Mouse (Mus musculus): ENCODE measurements at regions not wholly inside any gene's neighbourhood (a gene's known extent, or its start where the extent isn't known, plus 50 kb on each side); places are given as distances from the start of the nearest gene placed in this dataset.
A peak's percentile ranks its signal among the peaks of the same experiment; 100 is the strongest.

DNA sequence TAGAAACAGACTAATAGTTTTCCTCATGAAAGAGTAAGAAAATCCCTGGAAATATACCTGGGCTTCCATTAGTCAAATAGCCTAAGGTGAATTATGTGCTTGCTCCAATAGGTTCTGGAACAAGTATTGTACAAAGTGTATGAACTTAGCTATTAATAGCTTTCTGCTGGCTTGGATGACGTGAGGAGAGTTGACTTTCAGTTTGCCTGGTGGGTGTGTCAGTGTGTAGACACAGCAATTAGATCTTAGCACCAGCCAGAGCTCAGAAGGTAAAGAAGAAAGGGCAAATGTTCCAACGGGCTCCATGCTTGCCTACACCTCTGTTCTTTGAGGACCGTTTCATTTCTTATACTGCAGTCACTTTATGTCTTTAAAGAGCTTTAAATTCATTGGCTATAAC lies 654.8 kb upstream of the Mef2c start:
- no peak for ATAC-seq (ENCODE audit: insufficient number of reproducible peaks, low FRiP score, low TSS enrichment)

DNA sequence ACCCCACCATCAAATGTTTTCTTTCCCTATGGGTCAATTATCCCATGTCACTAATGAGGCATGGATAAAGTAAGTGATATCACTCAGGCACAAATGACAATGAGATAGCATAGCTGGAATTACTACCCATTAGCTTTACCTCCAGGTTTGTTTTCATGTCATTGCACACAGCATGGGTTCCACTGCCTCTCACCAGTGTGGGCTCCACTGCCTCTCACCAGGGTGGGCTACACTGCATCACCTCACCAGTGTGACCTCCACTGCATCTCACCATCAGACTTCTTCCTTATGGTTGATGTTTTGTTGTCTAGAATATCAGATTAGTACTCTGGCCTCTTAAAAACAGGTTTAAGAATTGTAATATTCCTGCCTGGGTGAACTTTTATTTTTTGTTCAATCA lies 634.0 kb upstream of the Mef2c start:
- ATAC-seq (ENCODE audit: insufficient number of reproducible peaks, low FRiP score, low TSS enrichment) = no peak

DNA sequence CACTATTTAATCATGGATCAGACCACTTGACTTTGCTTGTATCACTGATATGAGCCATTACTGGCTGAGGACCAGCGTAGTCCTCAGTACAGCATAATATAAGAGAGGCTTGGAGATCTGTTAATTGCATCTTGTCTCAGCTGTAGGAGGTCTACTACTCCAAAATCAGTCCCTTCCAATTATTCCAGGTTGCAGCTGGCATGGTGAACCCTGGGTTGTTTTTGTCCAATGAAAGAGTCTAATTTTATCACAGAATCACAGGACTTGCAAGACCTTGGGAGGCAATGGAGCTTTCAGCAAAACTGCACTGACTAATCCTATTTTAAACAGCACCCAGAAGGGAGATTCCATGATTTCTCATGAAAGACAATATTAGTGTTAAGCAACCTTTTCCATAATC lies 629.7 kb upstream of the Mef2c start:
- no peak for ATAC-seq (ENCODE audit: insufficient number of reproducible peaks, low FRiP score, low TSS enrichment)

DNA sequence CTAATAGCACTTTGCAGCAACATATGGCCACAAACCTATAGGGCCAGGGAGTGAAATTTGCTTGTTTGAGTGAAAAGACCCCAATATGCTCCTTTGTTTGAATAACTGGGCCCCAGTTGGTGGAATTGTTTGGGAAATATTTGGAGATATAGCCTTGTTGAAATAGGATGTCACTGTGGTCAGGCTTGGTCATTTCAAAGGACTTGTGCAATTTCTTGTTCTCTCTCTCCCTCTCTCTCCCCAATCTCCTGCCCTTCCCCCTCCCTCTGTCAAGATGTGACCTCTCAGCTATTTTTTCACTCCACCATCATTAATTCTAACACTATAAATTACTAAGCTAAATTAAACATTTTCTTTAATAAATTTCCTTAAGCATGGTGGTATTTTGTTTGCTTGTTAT lies 620.5 kb upstream of the Mef2c start:
- ATAC-seq (ENCODE audit: insufficient number of reproducible peaks, low FRiP score, low TSS enrichment) = no peak

DNA sequence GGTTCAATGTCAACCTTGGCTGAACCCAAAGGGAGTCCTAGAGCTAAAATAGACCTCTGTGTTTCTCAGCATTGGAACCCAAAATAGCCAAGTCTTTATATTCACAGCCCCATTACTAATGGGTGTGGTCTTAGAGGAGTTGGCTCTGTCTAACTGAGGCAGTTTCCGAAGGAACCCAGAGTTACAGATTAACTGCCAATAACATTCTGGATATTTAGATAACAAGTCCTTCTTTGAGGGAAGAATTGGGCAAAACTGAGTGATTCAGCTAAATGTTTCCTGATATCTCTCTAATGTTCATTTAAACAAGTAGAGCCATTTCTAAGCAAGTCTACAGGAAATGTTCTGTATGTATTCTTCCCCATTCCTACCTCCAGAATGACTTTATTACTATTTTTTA lies 615.1 kb upstream of the Mef2c start:
- ATAC-seq (ENCODE audit: insufficient number of reproducible peaks, low FRiP score, low TSS enrichment) = no peak

DNA sequence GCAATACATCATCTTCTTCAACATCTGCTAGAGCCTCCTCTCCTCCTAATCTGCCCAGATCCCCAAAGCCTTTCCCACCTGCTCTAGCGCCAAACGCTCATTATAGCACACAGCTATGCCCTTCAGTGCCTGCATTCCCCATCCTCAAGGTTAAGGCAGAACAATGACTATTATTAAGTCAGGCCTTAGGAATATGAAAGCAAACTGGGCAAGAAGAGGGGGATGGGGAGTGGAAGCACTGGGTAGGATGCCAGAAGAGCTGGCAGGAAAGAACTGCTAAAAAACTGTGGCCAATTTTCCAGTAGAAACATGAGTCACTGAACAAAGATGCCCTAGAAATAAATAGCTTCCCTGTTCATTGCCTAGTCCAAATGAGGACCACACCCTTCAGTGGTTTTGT lies 611.1 kb upstream of the Mef2c start:
- peak; percentile 20; the same call in 1 of the 2 replicates for ATAC-seq (ENCODE audit: insufficient number of reproducible peaks, low FRiP score, low TSS enrichment)

DNA sequence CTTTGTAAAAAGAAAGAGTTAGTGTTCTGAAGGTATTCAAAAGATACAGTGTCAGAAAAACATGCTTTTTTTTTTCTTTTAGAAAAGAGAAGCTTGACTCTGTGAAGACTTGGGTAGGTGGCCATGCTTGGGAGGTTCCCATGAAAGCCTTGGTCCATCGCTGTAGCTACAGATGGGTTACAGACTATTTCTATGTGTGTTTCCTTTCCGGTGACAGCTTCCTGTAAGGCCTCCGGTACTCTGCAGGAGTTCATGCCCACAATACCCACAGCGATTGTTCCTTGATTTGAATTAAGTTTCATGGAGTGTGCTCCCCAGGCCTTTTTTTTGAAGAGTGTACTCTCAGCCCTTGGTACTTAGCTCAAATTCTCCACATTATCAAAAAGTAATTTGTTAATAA lies 604.1 kb upstream of the Mef2c start:
- ATAC-seq (ENCODE audit: insufficient number of reproducible peaks, low FRiP score, low TSS enrichment) = no peak

DNA sequence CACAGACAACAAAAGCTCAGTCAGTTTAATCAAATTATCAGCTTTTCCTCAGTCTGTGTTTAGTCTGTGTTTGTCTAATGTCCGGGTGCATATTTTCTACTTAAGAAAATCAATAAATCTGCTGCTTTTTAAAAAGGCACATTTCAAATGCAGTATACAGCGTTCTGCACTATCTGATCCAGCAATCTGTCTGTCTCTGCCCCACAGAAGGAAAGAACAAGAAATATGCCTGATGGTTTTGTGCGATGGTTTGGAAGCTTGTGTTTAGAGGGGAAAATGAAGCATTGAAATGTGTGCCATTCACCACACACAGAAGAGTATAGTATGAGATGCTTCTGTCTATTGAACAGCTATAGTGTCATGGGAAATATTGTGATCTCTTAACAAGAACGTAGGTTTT lies 601.7 kb upstream of the Mef2c start:
- ATAC-seq (ENCODE audit: insufficient number of reproducible peaks, low FRiP score, low TSS enrichment) = no peak

DNA sequence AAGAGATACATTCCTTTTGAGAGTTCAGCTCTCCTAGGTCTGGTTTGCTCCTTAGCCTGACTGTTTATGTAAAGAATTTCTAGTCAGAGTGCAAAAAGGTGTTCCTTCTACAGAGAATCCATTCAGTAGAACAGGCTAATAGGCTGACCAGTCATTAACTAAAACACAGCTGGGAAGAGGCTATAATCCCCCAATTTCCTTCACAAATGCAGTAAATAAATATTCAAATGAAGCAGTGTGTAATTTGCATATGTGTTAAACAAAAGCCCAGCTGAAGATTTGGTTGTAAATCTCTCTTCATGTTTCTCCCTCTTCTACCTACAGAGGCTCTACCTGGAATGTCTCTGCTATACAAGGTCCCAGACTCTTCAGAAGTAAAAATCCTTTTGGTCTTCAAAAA lies 600.2 kb upstream of the Mef2c start:
- no peak for ATAC-seq (ENCODE audit: insufficient number of reproducible peaks, low FRiP score, low TSS enrichment)

DNA sequence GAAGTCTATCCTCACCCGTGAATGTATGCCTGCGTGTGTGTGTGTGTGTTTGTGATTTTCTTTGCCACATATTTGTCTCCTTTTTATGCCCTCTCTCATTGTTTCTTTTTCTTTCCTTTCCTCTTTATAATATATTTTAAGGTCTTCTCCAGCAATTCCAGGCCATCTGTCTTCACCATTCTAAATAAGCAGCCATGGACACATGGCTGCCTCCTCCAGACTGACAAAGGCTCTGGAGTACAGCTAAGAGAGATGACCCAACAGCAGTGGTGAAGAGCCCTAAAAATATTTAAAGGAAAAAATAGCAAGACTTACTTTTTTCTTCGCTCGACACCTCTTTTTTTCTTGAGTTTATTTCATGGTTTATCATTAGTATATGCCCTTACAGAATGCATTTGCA lies 596.1 kb upstream of the Mef2c start:
- ATAC-seq (ENCODE audit: insufficient number of reproducible peaks, low FRiP score, low TSS enrichment) = no peak

DNA sequence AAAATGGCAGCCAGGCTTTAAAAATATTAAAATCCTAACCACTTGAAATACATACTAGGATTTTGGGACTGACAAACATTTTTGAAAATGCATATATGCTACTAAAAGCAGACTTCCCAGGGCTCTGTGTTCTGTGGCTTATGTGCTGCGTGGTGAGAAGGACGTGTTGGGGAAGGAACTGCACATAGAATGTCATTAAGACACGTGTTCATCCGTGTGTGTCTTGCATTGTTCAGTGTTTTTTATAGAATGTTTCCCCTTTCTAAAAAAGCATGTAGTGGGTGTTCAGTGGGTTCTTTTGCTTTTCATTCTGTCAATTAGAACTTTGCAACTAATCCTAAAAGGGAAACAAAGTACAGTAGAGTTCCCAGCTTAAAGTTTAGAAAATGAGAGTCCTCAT lies 594.7 kb upstream of the Mef2c start:
- ATAC-seq (ENCODE audit: insufficient number of reproducible peaks, low FRiP score, low TSS enrichment) = no peak

DNA sequence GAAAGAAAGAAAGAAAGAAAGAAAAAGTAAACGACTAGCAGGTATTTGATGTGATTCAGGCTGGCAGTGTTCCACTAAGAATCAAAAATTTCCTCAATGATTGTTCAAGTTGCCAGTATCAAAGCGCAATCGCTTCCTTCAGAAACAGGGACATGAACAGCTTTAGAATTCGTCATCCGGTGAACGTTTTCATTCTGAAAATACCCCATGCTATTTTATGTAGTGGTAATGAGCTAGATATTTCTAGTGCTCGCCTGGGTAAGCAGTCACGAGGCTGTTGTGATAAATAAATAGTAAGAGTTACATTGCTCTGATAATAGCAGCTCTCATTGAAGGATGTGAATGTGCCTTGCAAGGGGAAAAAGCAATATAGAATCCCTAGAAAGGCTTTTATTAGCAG lies 591.0 kb upstream of the Mef2c start:
- no peak for ATAC-seq (ENCODE audit: insufficient number of reproducible peaks, low FRiP score, low TSS enrichment)

DNA sequence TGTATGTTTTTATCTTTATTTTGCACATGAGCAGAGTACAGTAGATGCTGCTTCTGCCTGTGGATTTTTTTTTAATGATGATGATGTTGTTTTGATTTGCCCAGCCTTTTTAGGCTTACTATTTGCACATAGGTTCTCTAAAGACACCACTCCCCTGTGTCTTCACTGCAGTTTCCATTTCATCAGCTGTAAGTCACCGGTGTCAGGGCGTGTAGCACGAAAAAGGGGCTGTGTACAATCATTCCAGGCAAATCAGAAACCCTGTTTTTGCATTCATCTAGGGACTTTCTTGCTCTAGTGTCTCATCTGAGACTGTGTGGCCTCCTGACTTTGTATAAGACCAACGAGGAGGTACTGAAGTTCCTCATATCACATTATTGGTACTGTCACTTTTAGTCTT lies 588.6 kb upstream of the Mef2c start:
- ATAC-seq (ENCODE audit: insufficient number of reproducible peaks, low FRiP score, low TSS enrichment) = no peak

DNA sequence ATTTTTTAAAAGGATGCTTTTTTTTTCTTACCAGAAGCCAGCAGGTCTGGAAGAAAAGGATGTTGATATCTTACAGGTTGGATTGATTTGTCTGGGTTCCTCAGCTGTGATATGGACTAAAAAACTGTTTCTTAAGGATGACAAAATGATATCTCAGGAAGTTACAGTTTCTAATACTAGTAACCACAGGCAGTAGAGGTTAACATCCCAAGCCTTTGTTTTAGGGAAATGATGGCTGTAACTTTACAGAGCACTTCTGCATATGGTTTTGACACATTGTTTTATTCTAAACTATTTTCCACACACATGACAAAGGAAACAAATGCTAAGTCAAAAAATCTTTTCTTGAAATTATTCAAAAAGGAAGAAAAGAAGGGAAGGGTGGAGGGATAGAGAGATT lies 573.8 kb upstream of the Mef2c start:
- ATAC-seq (ENCODE audit: insufficient number of reproducible peaks, low FRiP score, low TSS enrichment) = no peak

DNA sequence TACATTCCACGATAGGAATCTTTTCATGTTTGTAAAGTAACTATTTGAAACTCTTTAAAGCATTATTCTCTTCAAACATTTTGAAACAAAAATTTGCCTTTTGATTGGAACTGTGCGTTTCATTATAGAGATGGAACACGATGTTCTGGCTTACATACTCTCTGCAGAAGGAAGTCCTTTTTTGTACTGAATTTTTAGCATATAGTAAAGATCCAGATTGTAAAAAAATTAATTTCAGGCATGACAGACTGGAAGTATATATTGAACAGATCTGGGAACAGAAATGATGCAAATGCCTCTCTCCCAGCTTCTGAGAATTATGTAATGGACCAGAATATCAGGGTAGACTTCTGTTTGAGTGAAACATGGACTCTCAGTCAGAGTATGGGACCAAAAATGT lies 566.0 kb upstream of the Mef2c start:
- ATAC-seq (ENCODE audit: insufficient number of reproducible peaks, low FRiP score, low TSS enrichment) = no peak

DNA sequence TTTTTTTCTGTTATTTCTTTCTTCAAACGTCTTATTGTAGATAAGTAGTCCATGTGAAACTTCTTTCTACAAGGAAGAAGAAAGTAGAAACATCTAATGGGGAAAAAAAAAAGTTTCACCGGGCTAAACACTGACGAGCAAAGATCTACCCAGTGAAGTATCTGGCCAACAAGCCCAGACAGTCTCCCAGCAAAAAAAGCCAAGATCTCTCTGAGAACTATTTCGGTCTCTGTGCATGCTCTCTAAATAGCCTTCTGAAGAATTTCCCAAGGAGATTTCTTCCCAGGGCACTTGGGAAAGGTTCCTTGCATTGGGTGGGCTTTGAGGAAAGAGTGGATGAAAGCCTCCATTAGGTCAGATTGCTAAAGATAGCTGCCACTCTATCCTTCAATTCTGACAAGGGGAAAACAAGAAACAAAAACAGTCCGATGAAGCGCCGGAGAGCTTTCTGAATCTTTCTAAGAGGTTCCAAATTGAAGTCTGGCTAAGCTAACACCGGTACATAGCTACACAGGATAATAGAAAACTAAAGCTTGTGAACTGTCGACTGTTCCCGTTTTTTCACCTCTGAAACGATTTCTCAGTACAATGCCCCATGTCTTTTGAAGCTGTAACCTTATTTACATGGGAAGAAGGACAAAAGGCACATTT lies 561.0 kb upstream of the Mef2c start:
- ATAC-seq (ENCODE audit: insufficient number of reproducible peaks, low FRiP score, low TSS enrichment) = no peak

DNA sequence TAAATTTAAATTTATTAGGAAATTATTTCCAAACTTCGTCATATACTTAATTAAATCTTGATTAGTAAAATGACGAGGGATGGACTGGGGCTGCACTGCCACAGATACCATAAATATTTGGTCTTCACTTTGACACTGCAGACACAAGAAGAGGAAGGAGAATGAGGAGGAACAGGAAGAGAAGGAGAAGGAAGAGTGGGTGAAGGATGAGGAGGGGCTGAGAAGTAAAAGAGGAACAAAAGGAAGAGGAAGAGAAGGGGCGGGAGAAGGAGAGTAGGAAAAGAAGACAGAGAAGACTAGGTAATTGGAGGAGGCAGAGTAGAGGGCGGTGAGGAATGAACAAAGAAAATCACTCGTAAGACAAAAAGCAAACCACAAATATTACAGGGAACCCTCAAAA lies 556.9 kb upstream of the Mef2c start:
- no peak for ATAC-seq (ENCODE audit: insufficient number of reproducible peaks, low FRiP score, low TSS enrichment)

DNA sequence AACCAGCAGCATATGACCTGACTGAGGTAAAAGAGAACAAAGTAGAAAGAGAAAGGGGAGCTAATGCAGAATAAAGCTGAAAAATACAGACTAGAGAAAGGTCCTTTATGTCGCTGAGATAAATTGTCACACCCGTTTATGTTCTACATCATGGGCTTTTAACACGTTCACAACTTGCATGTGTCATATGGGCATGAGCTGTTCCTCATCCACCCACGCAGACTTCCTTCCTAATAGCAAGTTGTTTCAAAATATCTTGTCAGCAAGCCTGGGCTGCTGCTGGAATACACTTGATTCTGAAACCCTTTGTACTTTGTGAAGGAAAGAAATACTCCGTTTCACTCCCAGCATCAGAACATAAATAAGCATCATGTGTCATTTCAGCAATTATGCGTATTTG lies 554.3 kb upstream of the Mef2c start:
- ATAC-seq (ENCODE audit: insufficient number of reproducible peaks, low FRiP score, low TSS enrichment) = no peak

DNA sequence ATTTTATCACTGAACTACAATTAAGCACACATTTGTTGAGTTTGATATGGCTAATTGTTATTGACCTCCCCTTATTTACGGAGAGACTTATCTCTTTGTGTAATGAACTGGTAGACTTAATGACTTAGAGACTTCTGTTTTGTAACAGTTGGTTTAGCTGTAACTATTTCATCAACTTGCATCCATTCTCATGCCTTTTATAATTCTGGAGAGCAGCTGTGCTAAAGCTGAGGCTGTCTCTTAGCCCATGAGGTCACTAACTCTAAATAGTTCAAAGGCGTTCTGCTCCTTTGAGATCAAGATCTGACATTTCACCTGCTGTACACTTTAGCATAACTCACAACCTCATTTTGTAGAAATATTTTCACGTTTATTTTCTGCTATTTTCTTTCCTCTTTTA lies 541.5 kb upstream of the Mef2c start:
- ATAC-seq (ENCODE audit: insufficient number of reproducible peaks, low FRiP score, low TSS enrichment) = no peak

DNA sequence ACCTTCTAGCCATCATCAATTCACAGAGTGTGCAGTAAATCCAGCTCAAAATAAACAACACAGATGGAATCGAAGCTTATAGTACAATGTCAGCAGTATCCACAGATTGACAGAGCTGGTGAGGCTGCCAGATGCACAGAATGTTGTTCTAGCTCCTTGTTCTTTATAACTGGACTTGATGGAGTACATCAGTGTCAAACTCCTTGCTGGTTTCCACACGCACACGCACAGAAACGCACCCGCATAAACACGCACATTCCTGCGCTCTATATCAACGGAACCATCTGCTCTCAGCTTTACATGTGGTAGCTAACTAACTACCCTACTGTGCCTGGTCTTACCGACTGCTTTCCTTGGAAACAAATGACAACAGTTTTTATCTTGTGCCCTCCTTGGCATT lies 532.1 kb upstream of the Mef2c start:
- ATAC-seq (ENCODE audit: insufficient number of reproducible peaks, low FRiP score, low TSS enrichment) = no peak

DNA sequence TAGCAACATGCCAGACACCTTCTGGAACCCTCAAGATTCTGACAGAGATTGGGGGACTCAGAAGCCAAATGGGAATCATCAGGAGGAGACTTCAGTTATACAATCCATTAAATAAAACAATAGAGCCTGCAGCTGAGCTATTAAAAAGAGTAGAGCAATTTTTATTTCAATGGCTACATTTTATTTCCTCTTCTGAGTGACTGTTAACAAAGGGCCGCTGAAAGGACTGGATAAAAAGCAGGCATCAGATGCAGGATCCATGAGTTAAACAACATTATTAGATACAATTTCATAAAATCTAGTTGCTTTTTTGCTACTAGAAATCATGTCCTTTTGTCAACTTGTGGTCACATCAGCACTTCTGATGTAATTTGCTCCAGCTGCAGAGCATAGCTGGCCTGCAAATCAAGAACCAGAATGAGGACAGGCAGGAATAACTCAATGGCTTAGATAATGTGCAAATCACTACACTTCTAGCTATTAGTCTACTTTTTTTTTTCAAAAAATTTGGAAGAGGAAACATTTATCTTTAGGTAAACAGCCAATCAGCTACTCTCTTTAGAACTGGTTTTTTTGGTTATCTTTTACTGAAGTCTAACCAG lies 529.5 kb upstream of the Mef2c start:
- ATAC-seq (ENCODE audit: insufficient number of reproducible peaks, low FRiP score, low TSS enrichment) = no peak

DNA sequence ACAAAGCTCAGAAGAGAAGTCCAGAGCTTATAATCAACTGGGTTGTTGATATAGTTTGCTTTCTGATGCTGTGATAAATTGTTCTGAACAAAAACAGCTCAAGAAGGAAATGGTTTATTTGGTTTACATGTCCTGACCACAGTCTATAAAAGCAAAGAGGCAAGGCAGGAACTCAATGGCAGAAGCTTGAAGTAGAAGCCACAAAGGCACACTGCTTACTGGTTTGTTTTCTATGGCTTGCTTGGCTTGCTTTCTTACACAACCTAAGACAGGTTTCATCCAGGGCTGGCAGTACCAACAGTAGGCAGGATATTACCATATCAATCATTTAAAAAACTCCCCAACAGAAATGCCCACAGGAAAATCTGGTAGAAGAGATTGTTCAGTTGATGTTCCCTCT lies 502.7 kb upstream of the Mef2c start:
- ATAC-seq (ENCODE audit: insufficient number of reproducible peaks, low FRiP score, low TSS enrichment) = no peak

DNA sequence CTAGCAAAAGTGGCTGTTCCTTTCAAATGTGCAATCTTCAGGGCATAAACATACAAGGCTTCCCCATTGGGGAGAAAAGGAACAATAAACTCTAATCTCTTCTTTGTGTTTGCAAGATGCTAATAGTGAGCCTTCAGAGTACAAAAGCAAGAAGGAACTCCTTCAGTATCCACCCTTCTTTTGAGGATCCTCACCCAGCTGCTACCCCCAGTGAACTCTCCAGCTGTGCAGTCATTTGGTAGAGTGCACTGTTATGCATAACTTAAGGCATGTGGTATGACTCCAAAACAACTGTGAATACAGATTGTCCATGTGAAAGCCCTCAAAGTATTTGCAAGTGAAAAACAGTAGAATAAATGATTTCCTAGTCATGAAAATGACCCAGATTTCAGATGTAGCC lies 487.1 kb upstream of the Mef2c start:
- ATAC-seq (ENCODE audit: insufficient number of reproducible peaks, low FRiP score, low TSS enrichment) = no peak
